Mouse (Mus musculus) NIH3T3 (cell line): Measurements from ENCODE around the gene Ccdc63.
"Not testable (repeated sequence)": the region's sequence is repeated elsewhere in the genome, so short reads cannot be mapped to it uniquely, and the experiment has no call there.

Experiments used
- DNase-seq: peaks from one replicate; pipeline ENCODE4 v3.0.0-alpha.2; 2012; ENCODE audit warnings: low read depth

Ccdc63 gene

DNA sequence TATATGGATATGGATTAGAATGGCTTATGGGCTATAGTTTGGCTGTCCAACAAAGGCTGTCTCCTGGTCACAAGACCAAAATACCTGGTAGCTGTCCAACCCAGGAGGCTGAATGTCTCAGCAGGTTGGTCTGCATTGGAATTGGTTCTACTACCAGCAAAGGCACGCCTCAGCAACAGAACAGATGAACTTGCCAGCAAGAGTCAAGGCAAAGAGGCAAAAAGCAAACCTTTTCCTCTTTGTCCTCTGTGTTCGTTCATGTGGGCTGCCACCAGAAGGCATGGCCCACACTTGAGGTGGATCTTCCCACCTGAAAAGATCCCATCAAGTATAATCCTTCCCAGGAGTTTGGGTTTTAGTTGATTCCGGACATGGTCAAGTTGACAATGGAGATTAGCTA is at the start of gene Ccdc63:
Ccdc63 (minus strand) TSS at position 101 of the 400 bp plus-strand sequence.
- no peak for DNase-seq

DNA sequence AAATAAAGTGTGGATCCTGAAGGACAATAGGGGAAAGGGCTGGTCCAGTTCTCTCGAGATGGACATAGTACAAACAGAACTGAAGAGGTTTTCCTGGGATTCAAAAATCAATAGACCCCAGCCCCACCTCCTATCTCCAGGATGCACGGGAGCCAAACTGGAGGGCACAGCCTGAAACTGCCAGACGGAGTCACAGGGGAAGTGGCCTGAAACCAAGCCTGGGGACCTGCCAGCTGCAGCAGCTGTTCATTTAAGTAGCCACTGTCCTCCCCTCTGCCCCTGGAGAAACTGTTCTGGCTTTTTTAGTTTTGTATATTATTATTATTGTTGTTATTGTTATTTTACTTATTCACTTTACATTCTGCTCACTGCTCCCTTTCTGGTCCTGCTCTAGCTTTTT is 48.5 kb upstream of the Ccdc63 start:
- no peak for DNase-seq

DNA sequence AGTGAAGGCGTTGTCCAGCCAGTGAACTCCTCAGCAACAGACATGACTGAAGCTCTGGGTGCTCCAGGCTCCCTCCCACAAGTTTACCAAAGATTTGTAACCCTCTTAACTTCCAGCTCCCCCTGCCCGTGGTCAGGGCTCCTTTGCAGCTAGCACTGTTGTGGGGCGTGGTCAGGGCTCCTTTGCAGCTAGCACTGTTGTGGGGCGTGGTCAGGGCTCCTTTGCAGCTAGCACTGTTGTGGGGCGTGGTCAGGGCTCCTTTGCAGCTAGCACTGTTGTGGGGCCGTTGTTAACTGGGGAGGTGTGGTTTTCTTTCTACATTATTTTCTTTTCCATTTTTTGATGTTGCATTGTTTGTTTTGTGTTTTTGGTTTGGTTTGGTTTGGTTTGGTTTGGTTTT is 44.2 kb upstream of the Ccdc63 start:
- not testable (repeated sequence) for DNase-seq

DNA sequence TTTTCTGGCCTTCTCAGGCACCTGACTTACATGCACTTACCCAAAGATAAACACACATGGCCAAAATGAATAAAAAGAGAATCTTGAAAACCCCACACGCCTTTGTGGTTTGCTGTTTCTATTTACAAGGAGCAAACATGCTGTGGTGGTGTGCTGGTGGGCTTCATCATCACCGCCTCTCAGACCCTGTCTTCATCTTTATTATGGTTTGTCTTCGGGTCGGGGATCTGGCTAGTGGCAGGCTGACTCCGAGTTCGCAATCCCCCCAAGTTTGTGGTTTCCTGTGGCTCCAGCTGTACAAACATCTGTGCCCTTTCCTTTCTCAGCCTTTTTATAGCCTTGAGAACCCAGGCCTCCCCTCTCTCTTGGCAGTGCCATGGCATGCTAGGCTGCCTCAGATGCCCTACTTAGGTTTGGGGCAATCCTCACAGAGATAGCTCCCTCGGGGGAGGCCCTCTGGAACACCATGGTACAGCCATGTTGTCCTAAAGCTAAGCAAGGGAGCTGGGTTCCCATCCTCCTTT is 43.7 kb upstream of the Ccdc63 start:
- no peak for DNase-seq

DNA sequence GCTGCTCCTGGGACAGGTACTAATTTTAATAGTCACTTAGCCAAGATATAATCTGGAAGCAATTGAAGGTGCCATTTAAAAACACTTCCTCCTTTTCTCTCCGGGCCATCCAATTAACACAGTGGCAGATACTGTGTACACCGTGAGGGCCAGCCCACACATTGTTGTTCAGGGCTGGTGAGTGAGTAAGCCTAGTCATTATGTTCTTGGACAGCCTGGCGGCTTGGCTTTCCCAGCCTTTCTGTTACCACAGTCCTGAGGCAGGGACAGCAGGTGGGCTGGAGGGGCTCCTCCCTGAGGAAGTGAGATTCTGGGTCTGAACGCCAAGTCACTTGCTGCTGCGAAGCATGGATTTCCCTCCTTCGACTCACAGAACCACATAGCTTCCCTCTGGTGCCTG is 39.0 kb upstream of the Ccdc63 start:
- DNase-seq, result no peak

DNA sequence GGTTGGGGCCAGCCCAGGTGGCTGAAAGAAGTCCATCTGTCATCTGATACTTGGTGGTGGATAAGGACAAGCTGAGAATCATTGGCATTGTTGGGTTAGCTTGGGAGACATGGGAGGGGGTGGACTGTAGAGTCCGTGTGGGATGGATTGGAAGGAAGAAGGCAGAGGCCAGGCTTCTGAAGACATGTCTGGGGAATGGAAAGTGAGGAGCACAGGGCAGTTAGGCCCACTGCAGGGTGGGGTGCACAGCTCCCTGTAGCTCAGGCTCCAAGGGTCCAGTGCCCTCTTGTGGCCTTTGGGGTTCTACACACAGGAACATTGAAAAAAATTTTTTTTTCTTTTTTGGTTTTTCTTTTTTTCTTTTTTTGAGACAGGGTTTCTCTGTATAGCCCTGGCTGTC is 35.8 kb upstream of the Ccdc63 start:
- peak; percentile 74 for DNase-seq

DNA sequence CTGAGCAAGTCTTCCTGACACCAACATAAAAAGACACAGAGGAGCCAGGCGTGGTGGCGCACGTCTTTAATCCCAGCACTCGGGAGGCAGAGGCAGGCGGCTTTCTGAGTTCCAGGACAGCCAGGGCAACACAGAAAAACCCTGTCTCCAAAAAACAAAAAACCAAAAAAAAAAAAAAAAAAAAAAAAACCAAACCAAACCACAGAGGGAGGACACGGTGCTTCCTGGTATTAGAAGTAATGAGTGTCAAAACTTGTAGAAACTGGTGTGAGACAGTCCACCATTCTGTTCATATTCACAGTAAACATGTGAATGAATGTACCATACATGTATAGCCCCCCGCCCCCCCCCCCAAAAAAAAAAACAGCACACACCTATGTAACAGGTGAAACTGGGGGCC is 35.3 kb upstream of the Ccdc63 start:
- DNase-seq, result no peak

DNA sequence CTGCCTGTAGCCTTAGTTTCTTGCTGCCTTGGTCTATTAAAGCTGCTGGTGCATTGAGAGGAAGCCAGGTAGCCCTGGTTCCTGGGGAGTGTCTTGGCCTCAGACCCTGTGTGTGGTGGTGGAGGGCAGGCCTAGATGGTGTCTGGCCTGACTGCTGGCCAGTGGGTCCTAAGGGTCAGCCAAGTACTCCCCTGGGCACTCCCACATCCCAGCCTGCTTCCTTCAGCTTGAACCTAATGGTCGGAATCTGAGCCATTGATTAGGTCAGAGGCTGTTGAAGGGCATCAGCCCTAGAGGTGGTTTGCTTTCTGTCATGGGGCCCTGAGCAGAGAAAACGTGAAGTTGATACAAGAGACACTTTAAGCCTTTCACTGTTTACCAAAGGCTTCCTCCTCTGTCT is 34.8 kb upstream of the Ccdc63 start:
- no peak for DNase-seq

DNA sequence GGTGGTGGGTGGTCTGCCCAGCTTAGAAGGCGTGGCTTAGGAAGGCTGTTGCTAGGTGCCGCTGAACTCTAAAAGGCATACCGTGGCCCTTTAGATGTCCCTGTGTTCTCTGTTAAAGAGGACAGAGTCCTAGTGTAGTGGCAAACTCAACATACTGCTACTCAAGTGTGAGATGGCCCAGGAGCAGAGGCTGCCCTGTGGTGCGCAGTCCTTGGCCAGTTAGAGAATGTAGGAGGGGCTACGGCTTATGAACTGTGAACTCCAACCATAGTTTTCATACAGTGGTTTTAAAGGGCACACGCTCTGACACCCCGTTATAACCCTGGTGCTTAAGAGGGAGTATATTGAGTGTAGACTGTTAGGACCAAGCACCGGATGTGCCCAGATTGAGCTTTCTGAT is 30.4 kb upstream of the Ccdc63 start:
- DNase-seq, result no peak

DNA sequence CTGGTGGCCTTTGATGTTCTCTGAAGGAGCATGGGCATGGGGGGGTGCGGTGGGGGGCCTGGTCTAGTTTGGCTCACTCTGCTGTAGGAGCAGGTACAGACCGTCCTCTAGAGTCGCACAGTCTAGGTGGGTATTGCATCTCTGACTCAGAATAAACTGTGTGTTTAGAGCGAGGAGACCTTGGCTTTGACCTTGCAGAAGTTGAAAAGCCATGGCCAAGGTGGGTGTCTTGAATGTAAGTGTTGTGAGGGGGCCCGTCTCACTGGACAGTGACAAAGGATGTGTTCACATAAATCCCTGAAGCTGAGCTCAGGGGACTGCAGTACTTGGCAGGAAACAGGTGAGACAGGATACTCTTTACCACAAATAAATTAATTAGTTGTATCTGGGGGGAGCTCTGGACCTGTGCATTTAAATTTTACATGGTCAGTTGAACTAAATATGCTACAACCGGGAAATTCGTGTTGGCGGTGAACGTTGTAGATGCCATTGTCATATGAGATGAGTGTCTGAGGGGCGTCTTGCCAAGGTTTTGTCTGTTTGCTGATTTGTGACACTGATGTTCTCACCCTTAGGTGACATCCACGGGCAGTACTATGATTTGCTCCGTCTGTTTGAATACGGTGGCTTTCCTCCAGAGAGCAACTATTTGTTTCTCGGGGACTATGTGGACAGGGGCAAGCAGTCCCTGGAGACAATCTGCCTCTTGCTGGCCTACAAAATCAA is 27.9 kb upstream of the Ccdc63 start:
- no peak for DNase-seq

DNA sequence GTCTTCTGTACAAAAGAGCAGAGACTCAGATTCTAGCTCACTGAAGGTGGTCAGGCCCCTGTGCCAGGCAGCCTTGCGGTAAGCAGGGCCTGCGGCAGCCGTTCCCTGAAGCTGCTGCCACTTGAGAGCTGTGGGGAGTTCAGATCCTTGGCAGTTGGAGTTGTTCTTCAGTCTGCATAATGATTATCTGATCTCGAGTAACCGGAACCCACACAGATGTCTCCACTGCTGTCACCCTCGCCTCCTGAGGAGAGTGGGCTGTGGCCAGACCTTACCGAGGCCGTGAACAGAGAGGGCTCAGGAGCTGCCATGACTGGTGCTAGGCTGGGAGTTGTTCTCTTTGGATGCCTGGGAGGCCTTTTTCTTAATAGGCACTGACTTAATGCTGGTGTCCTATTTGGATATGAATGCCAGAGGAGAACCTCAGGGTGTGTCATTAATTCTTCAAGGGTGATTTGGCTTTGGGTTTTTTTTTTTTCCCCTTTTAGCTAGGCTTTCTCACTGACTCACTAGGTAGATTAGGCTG is 26.1 kb upstream of the Ccdc63 start:
- DNase-seq, result peak; percentile 73

DNA sequence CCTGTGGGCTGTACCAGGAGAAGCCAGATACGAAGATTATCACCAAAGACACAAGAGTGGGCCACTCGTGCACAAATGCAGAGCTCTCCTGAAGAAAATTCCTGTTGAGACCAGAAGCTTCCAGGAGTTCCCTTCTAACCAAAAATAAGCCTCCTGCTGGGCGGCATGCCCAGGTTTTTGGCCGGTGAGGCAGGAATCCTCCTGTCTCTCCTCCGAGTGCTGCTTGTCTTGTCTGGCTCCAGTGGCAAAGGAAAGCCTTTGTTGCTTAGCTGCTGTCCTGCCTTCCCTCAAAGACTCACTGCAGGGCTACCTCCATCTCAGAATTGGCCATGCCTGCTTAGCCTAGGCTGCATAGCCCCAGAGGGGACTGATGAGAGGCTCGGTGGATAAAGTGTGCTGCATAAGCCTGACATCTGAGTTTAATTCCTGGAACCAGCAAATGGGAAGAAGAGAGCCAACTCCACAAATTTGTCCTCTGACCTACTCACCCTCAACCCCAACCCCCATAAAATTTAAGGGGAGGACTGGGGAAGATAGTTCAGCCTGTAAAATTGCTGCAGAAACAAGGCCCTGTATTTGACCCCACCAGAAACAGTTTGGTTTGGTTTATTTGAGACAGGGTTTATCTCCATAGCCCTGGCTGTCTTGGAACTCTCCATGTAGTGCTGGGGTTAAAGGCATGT is 24.8 kb upstream of the Ccdc63 start:
- DNase-seq, result peak; percentile 62

DNA sequence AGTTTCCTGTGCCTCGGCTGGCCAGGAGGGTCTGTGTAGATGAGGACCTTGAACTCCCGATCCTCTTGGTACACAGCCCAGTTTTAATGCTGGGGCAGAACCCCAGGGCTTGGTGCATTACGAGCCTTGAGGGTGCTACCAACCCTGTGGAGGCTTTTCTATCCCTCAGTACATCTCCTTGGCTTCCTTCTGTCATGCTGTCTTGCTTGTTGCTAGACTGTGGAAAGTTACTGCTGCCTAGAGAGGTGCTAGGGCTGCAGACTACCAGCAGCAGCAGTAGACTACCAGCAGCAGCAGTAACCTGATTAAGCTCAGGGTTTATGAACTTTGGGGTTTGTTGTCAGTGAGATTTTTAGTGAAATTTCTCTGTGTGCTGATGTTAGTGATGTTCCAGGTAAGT is 23.4 kb upstream of the Ccdc63 start:
- no peak for DNase-seq

DNA sequence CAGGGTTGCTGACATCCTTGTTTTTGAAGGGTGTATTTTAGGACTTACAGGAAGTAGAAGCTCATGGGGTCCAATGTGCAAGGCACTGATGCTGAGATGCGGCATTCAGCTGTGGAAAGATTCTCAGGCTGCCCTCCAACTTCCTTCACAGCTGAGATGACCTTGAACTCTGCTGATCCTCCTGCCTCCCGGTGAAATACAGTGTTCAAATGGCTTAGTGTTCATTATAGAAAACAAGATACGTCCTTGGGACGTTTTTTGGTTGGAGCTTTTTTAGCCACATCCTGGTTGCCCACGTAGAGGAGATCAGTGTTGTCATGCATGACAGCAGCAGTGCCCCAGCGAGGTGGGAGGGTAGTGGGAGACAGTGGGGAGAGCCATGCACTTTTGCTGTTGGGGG is 22.6 kb upstream of the Ccdc63 start:
- DNase-seq, result no peak

DNA sequence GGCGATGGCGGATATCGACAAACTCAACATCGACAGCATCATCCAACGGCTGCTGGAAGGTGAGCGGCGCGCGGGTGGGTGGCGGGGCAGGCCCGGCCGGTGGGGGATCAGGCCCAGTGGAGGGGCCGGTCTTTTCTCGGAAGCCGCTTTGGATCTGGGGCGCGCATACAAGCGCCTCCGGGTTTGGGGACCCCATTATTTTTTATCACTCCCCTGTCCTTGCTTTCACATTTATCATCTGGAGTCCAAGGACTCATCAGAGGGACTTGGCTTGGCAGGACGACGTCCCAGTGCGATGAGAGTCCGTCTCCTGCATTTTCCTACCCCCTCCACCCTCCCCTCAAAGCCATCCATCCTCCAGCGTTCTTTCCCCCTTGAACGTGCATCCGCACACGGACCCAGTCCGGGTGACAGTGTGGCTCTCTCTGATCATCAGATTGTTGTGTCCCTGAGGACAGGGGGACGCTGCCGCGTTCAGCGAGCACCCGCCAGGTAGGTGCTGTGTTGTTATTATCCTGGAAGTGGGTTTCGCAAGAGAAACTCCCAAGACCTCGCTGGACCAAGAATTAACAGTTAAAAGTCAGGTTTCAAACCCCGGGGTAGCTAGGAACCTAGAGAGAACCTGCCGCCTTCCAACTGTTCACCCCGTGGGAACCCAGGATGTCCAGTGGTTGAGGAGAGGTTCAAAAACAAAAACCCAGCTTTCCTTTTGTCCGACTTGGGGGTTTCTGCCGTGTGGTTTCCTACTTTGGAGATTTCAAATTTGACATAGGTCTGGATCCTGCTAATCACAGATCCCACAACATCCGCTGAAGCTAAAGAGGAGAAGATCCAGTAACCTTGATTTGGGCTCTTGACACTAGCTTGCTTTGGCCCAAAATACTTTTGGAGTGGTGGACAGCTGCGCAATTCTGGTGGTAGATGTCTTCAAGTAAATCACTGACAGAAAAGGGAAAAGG is 18.2 kb upstream of the Ccdc63 start:
- DNase-seq, result peak; percentile 32

DNA sequence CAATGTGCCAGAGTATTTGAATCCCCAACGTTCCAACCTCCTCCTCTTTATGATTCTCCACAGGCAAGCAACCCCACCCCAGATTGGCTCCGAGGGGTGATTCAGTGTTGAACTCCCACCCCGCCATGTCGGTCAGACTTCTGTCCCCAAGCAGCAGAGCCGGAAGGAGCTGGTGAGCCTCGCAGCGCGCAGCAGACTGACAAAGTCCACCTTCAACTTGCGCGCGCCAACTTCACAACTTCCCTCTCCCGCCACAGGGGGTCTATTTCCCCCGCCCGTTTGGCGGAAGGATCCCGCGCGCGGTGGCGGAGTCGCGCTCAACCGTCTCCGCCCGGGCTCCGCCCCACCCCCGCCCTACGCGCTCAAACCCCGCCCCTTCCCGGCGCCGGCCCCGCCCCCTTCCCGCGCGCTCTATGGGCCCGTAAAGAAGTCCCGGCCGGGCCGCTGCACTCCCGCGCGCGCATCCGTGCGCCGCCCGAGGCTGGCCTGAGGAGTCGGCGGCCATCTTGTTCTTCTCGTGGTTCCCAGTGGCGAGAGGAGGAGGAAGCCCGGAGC is 17.3 kb upstream of the Ccdc63 start, which contains the start of gene Ppp1cc:
Ppp1cc (plus strand) TSS at position 452 of the 555 bp plus-strand sequence.
- peak; percentile 96 for DNase-seq

DNA sequence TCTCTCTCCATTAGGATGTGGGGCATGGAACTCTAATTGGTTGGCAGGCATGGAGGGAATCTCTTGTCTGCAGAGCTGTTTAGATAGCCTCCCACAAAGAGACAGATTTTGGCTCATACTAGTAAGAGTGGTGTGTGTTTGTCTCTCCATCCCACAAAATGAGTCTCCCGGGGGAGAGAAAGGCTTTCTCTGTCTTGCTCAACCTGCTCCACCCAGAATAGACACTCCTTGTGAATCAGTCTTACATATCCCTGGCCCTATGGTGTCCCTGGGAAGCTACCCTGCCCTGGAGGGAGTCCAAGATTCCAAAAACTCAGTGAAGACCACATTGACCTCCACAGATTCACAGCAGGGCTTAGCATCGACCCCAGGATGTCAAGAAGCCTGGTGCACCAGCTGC is 15.9 kb upstream of the Ccdc63 start:
- peak; percentile 66 for DNase-seq

DNA sequence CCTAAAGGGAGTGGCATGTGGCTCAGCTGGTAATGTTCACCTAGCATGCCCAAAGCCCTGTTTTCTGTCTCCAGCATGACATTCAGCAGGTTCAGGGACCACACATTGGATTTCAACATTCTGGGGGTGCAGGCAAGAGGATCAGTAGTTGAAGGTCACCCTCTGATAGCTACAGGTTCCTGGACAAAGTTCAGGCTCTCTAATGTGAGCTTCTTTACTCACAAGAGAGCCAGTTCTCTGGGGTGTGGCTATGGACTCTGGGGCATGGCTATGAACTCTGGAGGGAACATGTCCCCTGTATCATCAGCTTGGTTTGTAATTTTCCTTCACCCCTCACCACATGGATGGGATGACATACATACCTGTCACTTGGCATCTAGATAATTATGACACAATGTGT is 15.0 kb upstream of the Ccdc63 start:
- no peak for DNase-seq

DNA sequence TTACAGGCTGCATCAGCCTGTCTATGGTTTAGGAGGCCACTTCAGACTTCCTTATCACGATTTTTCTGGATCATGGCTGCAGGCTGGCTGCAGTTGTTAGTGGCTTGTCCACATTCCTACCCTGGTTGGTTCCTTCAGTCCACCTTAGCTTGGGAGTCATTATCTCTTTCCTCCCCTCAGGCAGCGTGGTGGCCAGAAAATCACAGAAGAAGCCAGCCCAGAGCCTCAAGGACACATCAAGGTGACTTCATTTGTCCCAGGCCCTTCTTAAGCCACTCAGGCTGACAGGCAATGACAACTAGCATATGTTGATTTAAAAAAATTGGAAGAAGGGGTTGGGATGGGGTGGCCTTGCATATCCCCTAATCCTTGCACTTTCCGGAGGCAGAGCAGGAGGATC is 14.2 kb upstream of the Ccdc63 start:
- DNase-seq, result no peak

DNA sequence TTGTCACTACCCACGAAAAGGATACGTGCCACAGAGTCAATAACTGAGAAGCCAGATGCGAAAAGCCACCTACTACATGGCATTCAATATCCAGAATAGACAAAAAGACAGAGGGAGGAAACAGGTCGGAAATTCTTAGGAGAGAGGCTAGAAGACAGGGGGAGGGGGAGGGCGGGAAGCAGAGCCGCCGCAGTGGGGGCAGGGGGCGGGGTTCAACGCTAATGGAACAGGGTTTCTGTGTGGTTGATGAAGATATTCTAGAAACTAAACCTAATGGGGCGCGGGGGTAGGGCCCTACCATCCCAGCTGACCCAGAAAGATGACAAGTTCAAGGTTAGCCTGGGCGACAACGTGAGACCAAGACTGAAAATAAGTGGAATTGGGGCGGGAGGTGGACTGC is 13.4 kb upstream of the Ccdc63 start:
- no peak for DNase-seq

DNA sequence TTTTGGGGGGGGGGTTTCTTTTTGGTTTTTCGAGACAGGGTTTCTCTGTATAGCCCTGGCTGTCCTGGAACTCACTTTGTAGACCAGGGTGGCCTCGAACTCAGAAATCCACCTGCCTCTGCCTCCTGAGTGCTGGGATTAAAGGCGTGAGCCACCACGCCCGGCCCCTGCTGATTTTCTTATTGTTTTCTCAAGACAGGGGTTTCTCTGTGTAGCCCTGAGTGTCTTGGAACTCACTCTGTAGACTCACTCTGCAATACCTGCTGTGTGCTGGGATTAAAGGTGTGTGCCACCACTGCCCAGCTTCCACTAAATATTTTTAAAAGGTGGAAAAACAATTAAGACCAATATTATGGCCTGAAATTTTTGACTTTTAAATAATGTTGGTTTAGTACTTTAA is 11.9 kb upstream of the Ccdc63 start:
- DNase-seq, result not testable (repeated sequence)

DNA sequence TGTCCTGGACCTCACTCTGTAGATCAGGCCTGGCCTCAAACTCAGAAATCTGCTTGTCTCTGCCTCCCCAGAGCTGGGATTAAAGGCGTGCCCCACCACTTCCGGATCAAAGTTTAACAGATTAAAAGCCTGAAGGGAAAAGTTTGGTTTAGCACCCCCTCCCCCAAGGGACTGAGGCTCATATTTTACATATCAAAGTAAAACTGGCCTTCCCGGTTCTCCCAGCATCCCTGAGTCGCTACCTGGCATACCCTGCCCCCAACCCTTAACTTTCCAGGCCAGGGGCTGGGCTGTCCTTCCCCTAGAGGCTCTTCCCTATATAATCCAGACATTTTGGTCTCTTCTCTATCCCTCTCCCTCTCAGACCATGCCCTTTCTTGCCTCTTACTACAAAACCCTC is 8.6 kb upstream of the Ccdc63 start:
- DNase-seq, result no peak
